Mouse (Mus musculus) hindbrain, embryonic 16.5 days (tissue): Measurements from ENCODE around the gene Prkra. TPM values are rescaled to one million over a fixed set of nuclear protein-coding genes. Genes with fewer than 3 reads are reported as not detected.

Source experiments
- ATAC-seq: fragments of 200-750 bp; cut with Nextera tagmentation; 2 replicates; pipeline ENCODE4 v1.8.0; 2017; ENCODE audit warnings: moderate TSS enrichment, moderate library complexity
- H3K27ac ChIP-seq: fragments of 300-500 bp; sonication (generic); 2 replicates; pipeline ENCODE4 v1.5.1; 2014; ENCODE audit warnings: low read depth, mild to moderate bottlenecking, control low read depth, low read length, moderate library complexity
- H3K27me3 ChIP-seq: fragments of 300-500 bp; sonication (generic); replicated peaks from 2 replicates; pipeline ENCODE4 v1.6.1; 2014; ENCODE audit warnings: low read length; ENCODE audit not compliant: control insufficient read depth, insufficient read depth
- H3K36me3 ChIP-seq: fragments of 300-500 bp; sonication (generic); 2 replicates; pipeline ENCODE4 v1.6.1; 2014; ENCODE audit warnings: mild to moderate bottlenecking, low read length, moderate library complexity, mixed read lengths; ENCODE audit not compliant: control insufficient read depth, insufficient read depth
- H3K4me1 ChIP-seq: fragments of 300-500 bp; sonication (generic); 2 replicates; pipeline ENCODE4 v1.6.1; 2014; ENCODE audit warnings: low read depth, low read length; ENCODE audit not compliant: control insufficient read depth, insufficient read depth
- H3K4me2 ChIP-seq: fragments of 300-500 bp; sonication (generic); 2 replicates; pipeline ENCODE4 v1.6.1; 2014; ENCODE audit warnings: mild to moderate bottlenecking, low read length, control low read depth, moderate library complexity
- H3K4me3 ChIP-seq: fragments of 300-500 bp; sonication (generic); 2 replicates; pipeline ENCODE4 v1.5.1; 2014; ENCODE audit warnings: mild to moderate bottlenecking, low read length, control low read depth, moderate library complexity
- H3K9ac ChIP-seq: fragments of 300-500 bp; sonication (generic); 2 replicates; pipeline ENCODE4 v1.6.1; 2014; ENCODE audit warnings: low read depth, mild to moderate bottlenecking, control low read depth, low read length, moderate library complexity
- H3K9me3 ChIP-seq: fragments of 300-500 bp; sonication (generic); 2 replicates; pipeline ENCODE4 v1.6.1; 2014; ENCODE audit warnings: mild to moderate bottlenecking, low read length, moderate library complexity; ENCODE audit not compliant: control insufficient read depth
- WGBS: fragments of 180-500 bp; shearing (Covaris S2); extraction: QIAGEN DNeasy Blood & Tissue Kit; methylation state at CpG from one replicate; pipeline ENCODE4 v1.1.7; 2014; 5-methylcytosine and 5-hydroxymethylcytosine counted together
- polyA plus RNA-seq: library from polyadenylated mRNA; unstranded; fragments of >200 nt; fragmentation: Nextera tagmentation; extraction: Ambion mirVana; gene quantifications from 2 replicates; pipeline ENCODE4 v1.2.1, GENCODE M21; 2015

Prkra gene
- polyA plus RNA-seq, 1 experiment from 2014 or later = 114 TPM

GRCm38 (mm10) chr2:76610326-76611104, 37.3 kb downstream of the Prkra start:
- H3K27me3 ChIP-seq = no peaks in the 10 kb centered on the region
- H3K36me3 ChIP-seq = no peaks in the 10 kb centered on the region
- H3K27ac ChIP-seq = no peak overlapping the region
- no peak overlapping the region for H3K4me3 ChIP-seq
- no peak for ATAC-seq
- no peaks in the 10 kb centered on the region for H3K9me3 ChIP-seq
- H3K4me2 ChIP-seq = no peak overlapping the region
- no peaks in the 10 kb centered on the region for H3K4me1 ChIP-seq
- no peak overlapping the region for H3K9ac ChIP-seq
- WGBS = 80% methylated on average over 10 of the region's 10 CpGs

DNA sequence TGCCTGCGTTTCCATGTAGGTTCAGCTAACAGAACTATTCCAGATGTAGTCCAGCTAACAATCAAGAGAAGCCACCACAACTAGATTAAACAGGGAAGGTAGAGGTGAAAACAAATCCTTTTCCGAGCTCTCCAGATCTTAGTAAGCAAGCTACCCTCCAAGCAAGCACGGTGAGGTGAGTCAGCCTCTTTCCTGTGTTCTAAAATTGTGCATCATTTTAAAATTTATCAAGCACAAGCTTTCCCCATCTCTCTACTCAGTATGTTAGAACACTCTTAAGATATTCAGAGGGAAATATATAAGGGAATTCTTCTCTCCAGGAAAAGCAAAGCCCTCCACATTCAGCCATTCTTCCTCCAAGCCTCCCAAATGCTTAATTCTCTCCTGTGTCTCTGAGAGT, 41.1 kb downstream of the Prkra start:
- WGBS = 95% methylated on average over 3 of the region's 3 CpGs

GRCm38 (mm10) chr2:76602256-76602655, 45.6 kb downstream of the Prkra start:
- no peak overlapping the region for H3K4me3 ChIP-seq
- no peak overlapping the region for H3K4me2 ChIP-seq
- H3K36me3 ChIP-seq = no peaks in the 10 kb centered on the region
- ATAC-seq = no peak
- no peaks in the 10 kb centered on the region for H3K4me1 ChIP-seq
- no peak overlapping the region for H3K27ac ChIP-seq
- no peaks in the 10 kb centered on the region for H3K27me3 ChIP-seq
- H3K9ac ChIP-seq = no peak overlapping the region
- WGBS = 96% methylated on average over 1 of the region's 1 CpGs
- no peaks in the 10 kb centered on the region for H3K9me3 ChIP-seq

More for the DNA sequence above, 41.1 kb downstream of the Prkra start:
- H3K9ac ChIP-seq = no peak overlapping the region
- H3K27ac ChIP-seq = no peak overlapping the region
- H3K4me2 ChIP-seq = no peak overlapping the region
- H3K4me3 ChIP-seq = no peak overlapping the region
- no peaks in the 10 kb centered on the region for H3K27me3 ChIP-seq
- H3K4me1 ChIP-seq = no peaks in the 10 kb centered on the region
- ATAC-seq = no peak
- no peaks in the 10 kb centered on the region for H3K9me3 ChIP-seq
- H3K36me3 ChIP-seq = no peaks in the 10 kb centered on the region

GRCm38 (mm10) chr2:76599214-76599613, 48.6 kb downstream of the Prkra start:
- Histone ChIP-seq H3K9ac (no peak overlapping the region), H3K4me3 (no peak overlapping the region), H3K4me1 (no peaks in the 10 kb centered on the region), H3K36me3 (peaks cover 6% of the 10 kb centered on the region; the same call in 1 of the 2 replicates), H3K4me2 (no peak overlapping the region), H3K27me3 (no peaks in the 10 kb centered on the region), H3K9me3 (no peaks in the 10 kb centered on the region), H3K27ac (no peak overlapping the region)
- WGBS = 65% methylated on average over 5 of the region's 5 CpGs
- ATAC-seq = no peak

DNA sequence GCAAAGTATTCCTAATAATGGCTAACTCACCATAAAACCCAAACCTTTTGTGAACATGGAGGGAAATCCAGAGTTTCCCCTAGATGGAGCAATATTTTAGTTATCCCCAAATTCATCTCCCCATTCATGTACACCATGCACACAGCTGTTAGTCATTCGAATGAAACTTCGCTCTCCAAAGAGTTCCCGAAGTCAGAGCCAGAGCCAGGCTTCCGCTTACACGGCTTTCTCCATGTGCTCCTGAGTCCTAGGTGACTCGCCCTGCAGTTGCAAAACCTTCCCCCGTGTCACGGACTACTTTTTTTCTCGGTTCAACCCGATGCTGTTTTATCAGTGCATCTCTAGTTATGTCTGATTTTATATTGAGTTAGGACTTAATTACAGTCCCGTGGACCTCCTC, 50.3 kb downstream of the Prkra start:
- Histone ChIP-seq H3K36me3 (peaks cover 14% of the 10 kb centered on the region), H3K27ac (no peak overlapping the region), H3K4me1 (no peaks in the 10 kb centered on the region), H3K4me3 (no peak overlapping the region), H3K4me2 (no peak overlapping the region), H3K9me3 (no peaks in the 10 kb centered on the region), H3K27me3 (no peaks in the 10 kb centered on the region), H3K9ac (no peak overlapping the region)
- WGBS = 87% methylated on average over 11 of the region's 11 CpGs
- no peak for ATAC-seq

DNA sequence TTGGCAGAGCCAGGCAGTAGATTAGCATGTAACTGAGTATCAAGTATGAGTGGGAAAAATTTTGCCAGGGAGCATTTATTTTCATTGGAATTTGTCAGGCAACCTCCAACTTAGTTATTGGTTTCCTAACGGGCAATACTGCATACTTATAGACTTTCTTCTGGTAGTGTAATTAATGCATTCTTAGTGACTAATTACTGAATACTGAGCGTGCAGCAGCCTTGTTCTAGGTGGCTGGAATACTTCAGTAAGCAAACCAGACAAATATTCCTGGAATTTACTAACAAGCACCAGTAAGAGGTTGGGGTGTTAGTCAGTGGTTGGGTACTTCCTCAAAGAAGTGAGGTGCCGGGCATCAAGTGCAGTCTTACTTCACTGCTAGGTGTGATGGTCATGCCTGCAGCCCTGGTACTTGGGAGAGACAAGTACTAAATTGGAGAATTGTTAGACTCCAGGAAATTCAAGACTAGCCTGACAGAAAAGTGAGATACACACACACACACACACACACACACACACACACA, 55.4 kb downstream of the Prkra start:
- H3K27me3 ChIP-seq = no peaks in the 10 kb centered on the region
- H3K4me3 ChIP-seq = no peak overlapping the region
- H3K9ac ChIP-seq = no peak overlapping the region
- H3K27ac ChIP-seq = no peak overlapping the region
- no peaks in the 10 kb centered on the region for H3K4me1 ChIP-seq
- no peak for ATAC-seq
- H3K4me2 ChIP-seq = no peak overlapping the region
- 84% methylated on average over 3 of the region's 3 CpGs for WGBS
- peaks cover 24% of the 10 kb centered on the region for H3K36me3 ChIP-seq
- no peaks in the 10 kb centered on the region for H3K9me3 ChIP-seq

DNA sequence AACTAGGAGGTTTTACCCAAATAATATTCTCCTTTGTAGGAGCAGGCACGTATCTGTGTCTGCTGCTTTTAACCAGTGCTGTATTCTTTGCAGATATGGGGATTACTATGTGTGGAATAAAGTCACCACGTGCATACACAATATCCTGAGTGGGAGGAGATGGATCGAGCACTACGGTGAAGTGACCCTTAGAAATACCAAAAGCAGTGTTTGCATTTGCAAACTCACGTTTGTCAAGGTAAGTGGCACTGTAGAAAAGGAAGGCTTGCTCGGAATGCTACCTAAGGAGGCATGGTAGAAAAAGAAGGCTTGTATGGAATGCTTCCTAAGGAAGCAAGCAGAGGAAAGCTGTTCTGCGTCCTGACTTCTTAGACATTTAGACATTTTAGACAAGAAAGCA, 57.6 kb downstream of the Prkra start:
- Histone ChIP-seq H3K36me3 (peaks cover 30% of the 10 kb centered on the region), H3K4me1 (no peaks in the 10 kb centered on the region), H3K27ac (no peak overlapping the region), H3K9me3 (no peaks in the 10 kb centered on the region), H3K27me3 (no peaks in the 10 kb centered on the region), H3K4me2 (no peak overlapping the region), H3K9ac (no peak overlapping the region), H3K4me3 (no peak overlapping the region)
- ATAC-seq = no peak
- 92% methylated on average over 7 of the region's 7 CpGs for WGBS

GRCm38 (mm10) chr2:76586906-76587305, 60.9 kb downstream of the Prkra start:
- Histone ChIP-seq H3K36me3 (peaks cover 21% of the 10 kb centered on the region), H3K27ac (no peak overlapping the region), H3K27me3 (no peaks in the 10 kb centered on the region), H3K4me1 (no peaks in the 10 kb centered on the region), H3K9ac (no peak overlapping the region), H3K4me2 (no peak overlapping the region), H3K4me3 (no peak overlapping the region), H3K9me3 (no peaks in the 10 kb centered on the region)
- ATAC-seq = no peak
- WGBS = 68% methylated on average over 10 of the region's 10 CpGs

DNA sequence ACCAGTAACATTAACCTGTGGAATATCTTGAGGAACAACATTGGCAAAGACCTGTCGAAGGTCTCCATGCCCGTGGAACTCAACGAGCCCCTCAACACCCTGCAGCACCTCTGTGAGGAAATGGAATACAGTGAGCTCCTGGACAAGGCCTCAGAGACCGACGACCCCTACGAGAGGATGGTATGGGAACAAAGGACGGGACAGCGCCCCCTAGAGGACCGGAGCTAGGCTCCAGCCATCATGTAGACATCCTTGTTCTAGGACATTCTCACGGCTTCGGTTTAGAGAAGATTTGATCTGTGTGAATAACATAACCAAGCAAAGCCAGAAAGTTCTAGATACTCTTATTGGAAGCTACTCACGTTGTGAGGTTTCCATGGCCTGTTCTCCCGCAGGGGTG, 62.7 kb downstream of the Prkra start:
- H3K9me3 ChIP-seq = no peaks in the 10 kb centered on the region
- no peaks in the 10 kb centered on the region for H3K4me1 ChIP-seq
- no peak overlapping the region for H3K27ac ChIP-seq
- 93% methylated on average over 13 of the region's 13 CpGs for WGBS
- H3K9ac ChIP-seq = no peak overlapping the region
- no peaks in the 10 kb centered on the region for H3K27me3 ChIP-seq
- H3K36me3 ChIP-seq = peaks cover 11% of the 10 kb centered on the region
- no peak overlapping the region for H3K4me2 ChIP-seq
- no peak for ATAC-seq
- H3K4me3 ChIP-seq = no peak overlapping the region
